Mouse (Mus musculus) liver, adult 2 months (tissue): Measurements from ENCODE around the gene Fbxl4. TPM values are rescaled to one million over a fixed set of nuclear protein-coding genes. Genes with fewer than 3 reads are reported as not detected.
A peak's percentile ranks its signal among the peaks of the same experiment; 100 is the strongest.

Source experiments
- DNase-seq: peaks from one replicate; pipeline ENCODE4 v3.0.0-alpha.2; 2011; ENCODE audit warnings: low read depth, low spot score; ENCODE audit errors: extremely low read depth
- H3K27ac ChIP-seq: fragments of 200-500 bp; replicated peaks from 2 replicates; pipeline ENCODE4 v1.5.1; 2012; ENCODE audit warnings: low read depth, mild to moderate bottlenecking, control low read depth, inconsistent platforms, low read length; ENCODE audit not compliant: insufficient read depth
- H3K27me3 ChIP-seq: fragments of 200-500 bp; 2 replicates; pipeline ENCODE4 v1.6.1; 2012; ENCODE audit warnings: mild to moderate bottlenecking, moderate library complexity, low read length, inconsistent platforms; ENCODE audit not compliant: control insufficient read depth, insufficient read depth
- H3K36me3 ChIP-seq: fragments of 200-500 bp; 2 replicates; pipeline ENCODE4 v1.6.1; 2012; ENCODE audit warnings: low read length, inconsistent platforms; ENCODE audit not compliant: control insufficient read depth, insufficient read depth
- H3K4me1 ChIP-seq: fragments of 200-500 bp; 2 replicates; pipeline ENCODE4 v1.6.1; 2011; ENCODE audit warnings: low read length; ENCODE audit not compliant: control insufficient read depth, insufficient read depth
- H3K4me3 ChIP-seq: fragments of 200-500 bp; 2 replicates; pipeline ENCODE4 v1.5.1; 2011; ENCODE audit warnings: low read depth, mild to moderate bottlenecking, control low read depth, low read length, moderate library complexity; ENCODE audit not compliant: insufficient read depth
- H3K79me2 ChIP-seq: fragments of 200-500 bp; 2 replicates; pipeline ENCODE4 v1.6.1; 2012; ENCODE audit warnings: inconsistent platforms, mild to moderate bottlenecking, low read length, moderate library complexity; ENCODE audit not compliant: control insufficient read depth, insufficient read depth
- H3K9ac ChIP-seq: fragments of 200-500 bp; 2 replicates; pipeline ENCODE4 v1.6.1; 2012; ENCODE audit warnings: low read depth, mild to moderate bottlenecking, control low read depth, inconsistent platforms, low read length
- CTCF ChIP-seq: fragments of 200-500 bp; IDR thresholded peaks from 2 replicates; pipeline ENCODE4 v1.5.1; 2011; ENCODE audit warnings: low read depth, low read length, control low read depth
- POLR2A ChIP-seq: fragments of 200-500 bp; IDR thresholded peaks from 2 replicates; pipeline ENCODE4 v1.6.1; 2011; ENCODE audit warnings: low read length, control low read depth; ENCODE audit not compliant: insufficient read depth; ENCODE audit errors: extremely low read depth
- WGBS: fragments of 180-500 bp; shearing (Covaris S2); methylation state at CpG from one replicate; pipeline ENCODE4 v1.1.7; 2018; 5-methylcytosine and 5-hydroxymethylcytosine counted together
- polyA plus RNA-seq: library from polyadenylated mRNA; depleted of rRNA; stranded (reverse); fragments of >200 nt; gene quantifications from 2 replicates; pipeline ENCODE4 v1.2.3, GENCODE M21; 2012
- total RNA-seq: library from RNA; depleted of rRNA; stranded (reverse); fragments of >200 nt; gene quantifications from 2 replicates; pipeline ENCODE4 v1.2.3, GENCODE M21; 2014

Fbxl4 gene
- total and polyA plus RNA-seq, 2 experiments, result 16.0 to 24.0 TPM

- no peaks in the 10 kb centered on the region for H3K4me1 ChIP-seq
- H3K27me3 ChIP-seq, result no peaks in the 10 kb centered on the region
- H3K27ac ChIP-seq, result no peak overlapping the region
- DNase-seq, result no peak
- peaks cover 12% of the 10 kb centered on the region; the same call in 1 of the 2 replicates for H3K79me2 ChIP-seq
- H3K4me3 ChIP-seq, result no peak overlapping the region
- 73% methylated on average over 5 of the region's 5 CpGs for WGBS
- no peaks in the 10 kb centered on the region for H3K36me3 ChIP-seq
- TF ChIP-seq CTCF (peak; percentile 15; the same call in 1 of the 2 replicates), POLR2A (no peak)
- H3K9ac ChIP-seq, result no peak overlapping the region
Observed at GRCm38 (mm10) chr4:22367368-22367767, 10.0 kb downstream of the Fbxl4 start.

GRCm38 (mm10) chr4:22378516-22378915, 21.2 kb downstream of the Fbxl4 start:
- no peak for TF ChIP-seq CTCF
- TF ChIP-seq POLR2A, result no peak
- Histone ChIP-seq H3K4me3 (no peak overlapping the region), H3K27ac (no peak overlapping the region), H3K36me3 (peaks cover 3% of the 10 kb centered on the region; the same call in 1 of the 2 replicates), H3K4me1 (peaks cover 8% of the 10 kb centered on the region), H3K9ac (no peak overlapping the region), H3K79me2 (no peaks in the 10 kb centered on the region), H3K27me3 (no peaks in the 10 kb centered on the region)
- DNase-seq, result peak; percentile 62
- WGBS, result 17% methylated on average over 1 of the region's 1 CpGs

- H3K27ac ChIP-seq, result no peak overlapping the region
- WGBS, result 17% methylated on average over 6 of the region's 6 CpGs
- DNase-seq, result peak; percentile 65
- H3K27me3 ChIP-seq, result no peaks in the 10 kb centered on the region
- peaks cover 3% of the 10 kb centered on the region; the same call in 1 of the 2 replicates for H3K36me3 ChIP-seq
- no peak for TF ChIP-seq CTCF
- no peak for TF ChIP-seq POLR2A
- H3K4me1 ChIP-seq, result peaks cover 8% of the 10 kb centered on the region
- no peaks in the 10 kb centered on the region for H3K79me2 ChIP-seq
- no peak overlapping the region for H3K9ac ChIP-seq
- no peak overlapping the region for H3K4me3 ChIP-seq
Observed at GRCm38 (mm10) chr4:22380646-22381045, 23.3 kb downstream of the Fbxl4 start.

GRCm38 (mm10) chr4:22383528-22384265, 26.4 kb downstream of the Fbxl4 start:
- Histone ChIP-seq H3K79me2 (no peaks in the 10 kb centered on the region), H3K27ac (no peak overlapping the region), H3K9ac (no peak overlapping the region), H3K4me1 (peaks cover 8% of the 10 kb centered on the region), H3K4me3 (no peak overlapping the region), H3K36me3 (peaks cover 10% of the 10 kb centered on the region), H3K27me3 (no peaks in the 10 kb centered on the region)
- no peak for TF ChIP-seq CTCF
- TF ChIP-seq POLR2A, result no peak
- no peak for DNase-seq
- 86% methylated on average over 1 of the region's 1 CpGs for WGBS

- TF ChIP-seq POLR2A (no peak), CTCF (no peak)
- Histone ChIP-seq H3K36me3 (peaks cover 22% of the 10 kb centered on the region), H3K4me1 (no peaks in the 10 kb centered on the region), H3K27me3 (no peaks in the 10 kb centered on the region), H3K79me2 (no peaks in the 10 kb centered on the region; the same call in 1 of the 2 replicates), H3K4me3 (no peak overlapping the region), H3K27ac (no peak overlapping the region), H3K9ac (no peak overlapping the region)
- DNase-seq, result no peak
- WGBS, result 96% methylated on average over 7 of the region's 7 CpGs
Observed at GRCm38 (mm10) chr4:22390045-22390444, 32.7 kb downstream of the Fbxl4 start.

- WGBS, result 94% methylated on average over 13 of the region's 13 CpGs
- TF ChIP-seq POLR2A, result no peak
- TF ChIP-seq CTCF, result no peak
- Histone ChIP-seq H3K79me2 (no peaks in the 10 kb centered on the region; the same call in 1 of the 2 replicates), H3K27ac (no peak overlapping the region), H3K4me3 (no peak overlapping the region), H3K36me3 (peaks cover 12% of the 10 kb centered on the region), H3K4me1 (no peaks in the 10 kb centered on the region; the same call in 1 of the 2 replicates), H3K27me3 (no peaks in the 10 kb centered on the region), H3K9ac (no peak overlapping the region)
- no peak for DNase-seq
Observed at GRCm38 (mm10) chr4:22392777-22393473, 35.6 kb downstream of the Fbxl4 start.
